Mouse (Mus musculus) Patski (cell line): Measurements from ENCODE around the gene Gm973. TPM values are rescaled to one million over a fixed set of nuclear protein-coding genes. Genes with fewer than 3 reads are reported as not detected.

ENCODE experiments used
- ATAC-seq: fragments of 100-300 bp; one replicate; pipeline ENCODE4 v1.8.0; 2021
- CTCF ChIA-PET: fragments of 350-600 bp; sonication (Branson Sonifier 250); formaldehyde crosslinking; loops from one replicate; lab custom pipeline; 2022; ENCODE audit warnings: inconsistent platforms; lab: Charles Lee
- POLR2A ChIA-PET: fragments of 350-600 bp; sonication (Branson Sonifier 250); formaldehyde crosslinking; loops from one replicate; lab custom pipeline; 2022; ENCODE audit warnings: antibody characterized with exemption, inconsistent platforms; lab: Charles Lee
- DNase-seq: peaks from one replicate; pipeline ENCODE4 v3.0.0-alpha.2; 2011; ENCODE audit warnings: low read depth, low spot score
- H3K27me3 ChIP-seq: fragments of 371-371 bp; one replicate; pipeline ENCODE4 v1.5.1; 2021
- CTCF ChIP-seq: fragments of 100-300 bp; IDR thresholded peaks from one replicate; pipeline ENCODE4 v1.5.1; 2021
- in situ Hi-C: fragments of 300-500 bp; cut with MboI; formaldehyde crosslinking; loops from 3 replicates; pipeline ENCODE4 v1.11.1; 2018; ENCODE audit warnings: low pct_unique_long_range_greater_than_20kb, mixed read lengths
- polyA plus RNA-seq: library from polyadenylated mRNA; unstranded; gene quantifications from one replicate; pipeline ENCODE4 v1.2.3, GENCODE M21; 2021

Gm973 gene
- polyA plus RNA-seq, 1 experiment from 2014 or later: 0.13 TPM

GRCm38 (mm10) chr1:59651201-59651819, 135.2 kb downstream of the Gm973 start:
- no peak for DNase-seq
- TF ChIP-seq CTCF: no peak
- ATAC-seq: no peak
- no peaks in the 10 kb centered on the region for H3K27me3 ChIP-seq
- ChIA-PET POLR2A (no interaction called here), CTCF (interaction anchor here (1.3 kb wide), 1 partner anchor 31 kb away, joined by 3 read pairs; no protein-coding TSS in a partner anchor)
- in situ Hi-C loops: no loop called here

DNA sequence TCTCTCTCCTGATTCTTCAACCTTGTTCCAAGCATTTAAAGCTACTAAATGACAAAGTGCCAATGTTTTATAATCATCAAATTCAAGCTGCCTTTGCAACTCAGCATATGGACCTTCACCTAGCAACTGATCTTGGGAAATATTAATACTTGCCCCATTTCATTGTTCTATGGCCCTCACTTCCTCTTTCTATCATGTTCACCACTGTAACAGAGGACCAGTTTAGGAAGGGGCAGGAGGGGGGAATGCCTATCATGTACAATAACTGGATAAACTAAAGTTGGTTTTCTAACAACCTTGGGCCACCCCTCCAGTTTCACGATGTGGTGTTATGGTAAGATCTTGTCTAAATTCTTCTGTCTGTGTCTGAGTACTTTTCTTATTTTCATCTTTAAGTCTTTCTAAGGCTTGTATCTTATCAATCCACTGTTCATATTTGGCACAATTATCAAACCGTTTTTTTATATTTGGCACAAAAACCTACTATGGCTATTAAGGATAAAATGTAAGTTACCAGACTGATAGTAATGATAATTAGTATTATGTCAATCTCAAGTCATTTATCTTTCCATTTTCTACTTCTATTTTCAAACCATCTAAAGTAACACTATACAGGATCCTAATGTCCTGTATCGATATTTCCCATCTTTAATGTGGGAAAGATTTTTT, 137.3 kb downstream of the Gm973 start:
- no peak for ATAC-seq
- no peaks in the 10 kb centered on the region for H3K27me3 ChIP-seq
- CTCF ChIA-PET: no interaction called here
- in situ Hi-C loops: no loop called here
- POLR2A ChIA-PET: no interaction called here
- no peak for TF ChIP-seq CTCF
- DNase-seq: no peak

DNA sequence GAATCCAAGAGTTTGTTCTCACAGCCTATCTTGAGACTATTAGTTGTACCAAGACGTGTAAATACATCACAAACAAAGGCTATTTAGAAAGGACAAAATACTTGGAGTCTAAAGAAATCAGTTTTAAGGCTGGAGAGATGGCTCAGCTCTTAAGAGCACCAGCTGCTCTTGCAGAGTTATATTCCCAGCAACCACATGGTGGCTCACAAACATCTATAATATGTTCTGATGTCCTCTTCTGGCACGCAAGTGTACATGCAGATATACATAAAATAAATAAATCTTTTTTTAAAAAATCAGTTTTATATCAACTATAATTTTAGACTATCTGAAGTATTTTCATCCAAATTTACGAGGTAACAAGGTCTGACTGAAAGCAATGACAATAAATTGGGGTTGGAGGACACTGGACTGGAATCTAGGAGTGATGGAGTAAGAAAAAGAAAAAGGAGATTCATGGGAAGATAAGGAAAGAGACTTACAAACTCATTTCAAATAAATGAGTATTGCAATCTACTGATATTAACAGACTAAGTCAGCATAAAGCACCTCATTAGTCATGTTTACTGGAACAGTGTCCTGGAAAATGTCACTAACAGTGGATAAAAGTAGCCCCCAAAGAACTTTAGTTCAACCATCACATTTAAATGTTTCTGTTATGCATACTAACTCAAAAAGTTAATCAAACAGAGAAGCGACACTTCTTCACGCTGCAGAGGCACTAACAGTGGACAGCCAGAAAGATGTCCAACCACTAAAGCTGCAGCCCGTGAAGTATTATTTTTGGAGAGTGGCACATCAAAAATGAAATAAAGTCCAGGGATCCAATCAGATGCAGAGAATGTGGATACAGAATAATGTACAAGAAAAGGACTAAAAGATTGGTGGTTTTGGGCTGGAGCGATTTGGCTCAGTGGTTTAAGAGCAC, 140.4 kb downstream of the Gm973 start:
- TF ChIP-seq CTCF: peak; percentile 24
- DNase-seq (no peak), ATAC-seq (no peak)
- no peaks in the 10 kb centered on the region for H3K27me3 ChIP-seq
- CTCF ChIA-PET: no interaction called here
- POLR2A ChIA-PET: no interaction called here
- in situ Hi-C loops: no loop called here

DNA sequence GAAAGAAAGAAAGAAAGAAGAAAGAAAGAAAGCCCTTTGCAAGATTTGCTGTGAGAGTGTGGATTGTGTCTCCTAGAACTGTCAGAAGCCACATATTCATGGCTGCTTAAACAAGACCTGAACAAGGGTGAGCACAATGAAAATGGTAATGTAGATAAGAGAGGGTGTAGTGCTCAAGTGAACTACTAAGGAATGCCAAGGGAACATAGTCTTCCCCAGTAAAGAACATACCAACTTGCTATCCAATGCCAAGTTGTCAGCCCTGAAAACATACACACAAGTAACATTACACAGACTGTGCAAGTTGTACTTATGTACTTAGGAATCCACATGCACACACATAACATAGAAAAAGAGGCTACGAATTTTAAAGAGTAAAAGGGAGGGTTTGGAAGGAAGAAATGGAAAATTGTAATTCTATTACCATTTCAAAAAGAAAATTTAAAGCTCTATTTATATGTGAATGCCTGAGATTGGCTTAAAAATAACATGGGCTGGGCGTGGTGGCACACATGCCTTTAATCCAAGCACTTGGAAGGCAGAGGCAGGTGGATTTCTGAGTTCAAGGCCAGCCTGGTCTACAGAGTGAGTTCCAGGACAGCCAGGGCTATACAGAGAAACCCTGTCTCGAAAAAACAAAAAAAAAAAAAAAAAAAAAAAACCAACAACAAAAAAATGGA, 147.5 kb downstream of the Gm973 start:
- DNase-seq (no peak), ATAC-seq (no peak)
- TF ChIP-seq CTCF: no peak
- in situ Hi-C loops: no loop called here
- H3K27me3 ChIP-seq: no peaks in the 10 kb centered on the region
- ChIA-PET POLR2A (interaction anchor here (0.5 to 0.7 kb wide), 2 partner anchors 25 to 459 kb away, joined by 3 to 5 read pairs; no protein-coding TSS in a partner anchor), CTCF (no interaction called here)

- no peaks in the 10 kb centered on the region for H3K27me3 ChIP-seq
- no peak for ATAC-seq
- CTCF ChIA-PET: no interaction called here
- POLR2A ChIA-PET: interaction anchor here (0.7 kb wide), 2 partner anchors 18 to 939 kb away, joined by 3 to 5 read pairs; no protein-coding TSS in a partner anchor
- DNase-seq: no peak
- TF ChIP-seq CTCF: no peak
- in situ Hi-C loops: no loop called here
Observed at GRCm38 (mm10) chr1:59668871-59669270, 152.8 kb downstream of the Gm973 start.

DNA sequence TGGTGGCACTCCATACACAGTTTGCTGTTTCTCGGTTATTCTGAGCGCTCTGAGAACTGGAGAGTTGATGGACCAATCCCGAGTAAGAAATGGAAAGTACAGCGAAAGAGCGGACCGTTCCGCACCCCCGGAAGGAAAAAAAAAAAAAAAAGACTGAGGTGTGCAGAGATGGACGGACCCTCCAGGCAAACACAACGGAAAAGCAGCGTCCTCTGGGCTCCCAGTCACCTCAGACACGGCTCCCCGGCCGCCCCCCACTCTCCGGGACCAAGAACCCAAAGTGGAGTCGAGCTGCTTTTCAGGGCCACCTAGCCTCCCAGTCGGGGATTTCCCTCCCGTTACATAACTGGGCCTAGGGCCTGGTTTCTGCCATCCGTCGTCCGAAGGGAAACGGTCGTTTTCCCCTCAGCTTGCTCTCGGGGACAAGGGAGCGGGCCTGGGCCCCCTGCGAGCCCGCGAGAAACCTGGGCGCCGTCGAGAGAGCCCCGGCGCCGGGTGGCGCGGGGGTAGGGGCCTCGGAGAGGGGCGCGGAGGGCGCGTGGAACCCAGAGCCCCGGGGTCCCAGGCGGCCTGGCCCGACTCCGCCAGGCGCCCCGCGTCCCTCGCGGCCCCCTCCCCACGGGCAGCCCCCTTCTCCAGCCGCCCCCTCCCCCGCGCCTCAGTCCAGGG, 154.0 kb downstream of the Gm973 start:
- in situ Hi-C loops: no loop called here
- ATAC-seq (peak; percentile 36), DNase-seq (no peak)
- CTCF ChIA-PET: no interaction called here
- TF ChIP-seq CTCF: no peak
- no peaks in the 10 kb centered on the region for H3K27me3 ChIP-seq
- POLR2A ChIA-PET: interaction anchor here (0.6 to 0.7 kb wide), 3 partner anchors 19 to 710 kb away, joined by 3 to 5 read pairs (median 5); no protein-coding TSS in a partner anchor

GRCm38 (mm10) chr1:59670641-59671168, 154.6 kb downstream of the Gm973 start, which contains the start of gene Sumo1:
Gene Sumo1 (minus strand): TSS chr1:59670834.
- POLR2A ChIA-PET: no interaction called here
- H3K27me3 ChIP-seq: no peaks in the 10 kb centered on the region
- ATAC-seq (peak; percentile 85), DNase-seq (no peak)
- in situ Hi-C loops: no loop called here
- CTCF ChIA-PET: no interaction called here
- TF ChIP-seq CTCF: no peak

DNA sequence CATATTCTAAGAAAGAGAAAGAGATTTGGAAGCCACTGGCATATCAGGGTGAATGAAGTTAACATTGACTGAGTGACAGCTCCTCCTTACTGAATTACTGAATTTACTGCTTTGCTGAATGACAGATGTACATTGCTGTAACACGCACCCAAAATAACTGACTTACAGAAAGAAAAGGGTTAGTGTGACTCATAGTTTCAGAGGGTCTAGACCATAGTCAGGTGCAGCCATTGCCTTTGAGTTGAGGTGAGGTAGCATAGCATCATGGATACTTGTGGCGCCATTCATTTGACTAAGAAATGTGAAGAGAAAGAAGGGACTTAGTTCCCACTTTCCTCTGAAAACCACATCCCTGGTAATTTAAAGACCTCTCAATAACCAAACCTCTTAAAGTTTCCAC, 157.6 kb downstream of the Gm973 start:
- no peak for TF ChIP-seq CTCF
- no peaks in the 10 kb centered on the region for H3K27me3 ChIP-seq
- POLR2A ChIA-PET: no interaction called here
- DNase-seq (no peak), ATAC-seq (no peak)
- in situ Hi-C loops: no loop called here
- CTCF ChIA-PET: no interaction called here

GRCm38 (mm10) chr1:59683926-59684818, 168.1 kb downstream of the Gm973 start:
- ChIA-PET CTCF (interaction anchor here (1.4 kb wide), 1 partner anchor 15 kb away, joined by 4 read pairs; no protein-coding TSS in a partner anchor), POLR2A (interaction anchor here (0.6 to 0.9 kb wide), 3 partner anchors 16 to 735 kb away, joined by 3 read pairs; no protein-coding TSS in a partner anchor)
- no peak for TF ChIP-seq CTCF
- in situ Hi-C loops: no loop called here
- ATAC-seq (no peak), DNase-seq (no peak)
- H3K27me3 ChIP-seq: no peaks in the 10 kb centered on the region
